Mouse (Mus musculus): Measurements from ENCODE around the gene Fkbp9.

DNA sequence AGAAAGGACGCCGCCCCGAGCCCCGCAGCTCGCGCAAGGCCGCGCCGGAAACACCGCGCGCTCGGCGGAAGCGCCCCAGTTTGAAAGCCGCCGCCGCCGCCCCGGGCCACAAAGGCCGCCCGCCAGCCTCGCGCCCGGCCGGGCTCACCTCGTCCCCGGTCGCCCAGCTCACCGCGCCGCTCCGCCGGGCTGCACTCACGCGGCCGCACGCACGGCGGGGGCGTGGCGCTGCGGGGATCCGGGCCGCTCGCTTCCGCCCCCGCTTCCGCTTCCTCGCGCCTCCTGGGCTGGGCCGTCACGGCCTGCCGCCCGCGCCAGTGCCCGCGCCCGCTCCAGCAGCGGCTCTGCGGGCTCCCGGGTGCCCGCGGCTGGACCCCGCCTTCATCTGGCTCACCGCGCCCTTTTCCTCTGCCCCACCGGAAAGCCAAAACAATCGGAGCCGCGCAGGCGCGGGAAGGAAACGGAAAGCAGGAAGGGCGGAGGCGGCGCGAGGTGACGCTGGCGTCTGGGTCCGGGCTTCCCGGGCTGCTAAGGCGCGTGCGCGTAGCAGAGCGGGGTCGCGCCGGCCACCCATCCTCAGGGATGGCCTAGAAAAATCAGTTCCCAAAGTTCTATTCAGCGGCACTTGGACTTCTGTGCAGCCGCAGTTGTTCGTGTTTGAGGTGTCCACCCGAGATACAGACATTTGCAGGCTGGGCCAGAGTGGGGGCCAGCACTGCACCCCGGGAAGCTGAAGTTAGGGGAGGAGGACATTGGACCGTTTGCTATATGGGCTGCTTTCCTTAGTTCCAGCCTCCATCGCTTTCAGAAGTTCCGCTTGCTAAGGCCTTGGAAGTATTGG, 34.3 kb upstream of the Fkbp9 start, which contains the start of gene Kbtbd2:
- no peak for TF ChIP-seq EP300 (optimal IDR thresholded peaks at IDR 0.05)
- TF ChIP-seq CTCF (IDR thresholded peaks at IDR 0.05; ENCODE audit: low read depth) = no peak
